Mouse (Mus musculus) c-Kit-positive CD71-negative TER-119-negative erythroid progenitor cells, embryonic 14.5 days (primary cell): ENCODE data around the gene BC107364.
"Not testable (repeated sequence)": the region's sequence is repeated elsewhere in the genome, so short reads cannot be mapped to it uniquely, and the experiment has no call there.

Experiments
- DNase-seq: peaks from one replicate; pipeline ENCODE4 v3.0.0-alpha.2; 2013; ENCODE audit warnings: low read depth

Gene BC107364

GRCm38 (mm10) chr3:96452262-96452661 is at the start of gene BC107364:
TSS of gene BC107364 (minus strand) at chr3:96452306.
- not testable (repeated sequence) for DNase-seq

- peak; percentile 90 for DNase-seq
Measured at GRCm38 (mm10) chr3:96501391-96502115, 49.4 kb upstream of the BC107364 start.

DNA sequence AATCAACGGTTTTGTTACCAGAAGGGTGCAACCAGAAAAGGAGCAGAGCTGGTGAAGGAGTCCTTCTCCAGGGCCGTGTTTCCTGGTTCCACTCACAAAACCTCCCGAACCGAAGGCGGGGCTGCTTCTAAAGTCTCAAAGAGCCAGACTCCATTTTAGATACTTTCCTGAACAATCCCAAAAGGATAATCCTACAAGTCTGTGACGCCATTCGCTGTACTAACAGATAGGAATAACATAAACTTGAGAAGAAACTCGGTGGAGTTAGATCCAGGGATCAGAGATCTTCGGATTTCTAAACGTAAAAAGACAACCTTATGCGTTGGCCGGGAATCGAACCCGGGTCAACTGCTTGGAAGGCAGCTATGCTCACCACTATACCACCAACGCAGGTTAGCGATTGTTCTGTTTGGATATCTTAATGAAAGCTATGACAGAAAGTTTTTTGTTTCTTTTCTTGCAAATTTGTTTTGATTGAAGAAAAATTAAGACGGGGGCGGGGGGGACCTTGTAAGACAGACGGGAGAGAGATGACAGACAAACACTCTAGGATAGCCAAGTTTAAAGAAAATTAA is 48.7 kb upstream of the BC107364 start:
- DNase-seq = peak; percentile 71

DNA sequence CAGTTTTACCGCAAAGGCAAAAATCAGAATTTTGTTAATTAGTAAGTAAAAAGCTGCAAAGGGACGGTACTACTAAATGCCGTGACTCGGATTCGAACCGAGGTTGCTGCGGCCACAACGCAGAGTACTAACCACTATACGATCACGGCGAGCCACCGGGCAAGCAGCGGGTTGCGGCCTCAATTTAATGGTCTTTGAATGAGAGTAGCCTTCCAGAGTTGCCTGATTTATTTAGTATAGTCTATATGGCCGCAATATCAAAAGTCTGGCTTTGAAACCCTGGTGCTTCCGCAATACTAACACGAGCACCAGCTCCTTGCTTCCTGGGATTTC is 48.1 kb upstream of the BC107364 start:
- peak; percentile 75 for DNase-seq

DNA sequence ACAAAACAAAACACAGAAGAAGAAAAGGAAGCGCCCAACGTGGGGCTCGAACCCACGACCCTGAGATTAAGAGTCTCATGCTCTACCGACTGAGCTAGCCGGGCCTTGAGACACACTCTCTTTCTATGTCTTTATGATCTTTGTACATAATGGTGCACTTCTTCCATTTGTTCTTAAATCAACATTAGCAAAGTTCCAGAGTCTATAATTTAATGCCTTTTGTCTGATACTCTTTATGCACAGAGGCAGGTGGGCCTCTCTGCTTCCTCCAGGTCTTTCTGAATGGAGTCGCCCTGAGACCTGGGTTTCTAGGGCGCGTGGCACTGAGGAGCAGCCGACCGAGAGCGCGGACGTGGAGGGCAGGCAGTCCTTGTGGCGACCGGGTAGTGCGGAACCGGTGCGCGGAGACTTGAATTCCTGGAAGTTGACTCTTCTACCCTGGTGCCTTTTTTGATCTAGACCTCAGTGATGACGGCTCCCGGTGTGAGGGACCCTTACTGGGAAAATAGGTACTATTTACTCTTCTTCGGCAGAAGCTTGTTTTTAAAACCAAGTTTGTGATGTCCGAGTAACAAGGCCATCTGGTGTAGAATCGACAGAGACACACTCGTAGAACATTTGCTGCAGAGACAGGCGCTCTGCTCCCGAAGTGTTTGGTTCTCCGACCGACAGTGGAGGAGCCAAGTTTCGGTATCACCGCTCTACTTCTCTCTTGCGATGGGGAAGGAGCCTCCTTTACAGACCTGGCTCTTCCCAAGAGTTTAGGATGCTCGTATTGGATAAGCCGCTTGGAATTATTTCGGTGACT is 47.6 kb upstream of the BC107364 start:
- no peak for DNase-seq

DNA sequence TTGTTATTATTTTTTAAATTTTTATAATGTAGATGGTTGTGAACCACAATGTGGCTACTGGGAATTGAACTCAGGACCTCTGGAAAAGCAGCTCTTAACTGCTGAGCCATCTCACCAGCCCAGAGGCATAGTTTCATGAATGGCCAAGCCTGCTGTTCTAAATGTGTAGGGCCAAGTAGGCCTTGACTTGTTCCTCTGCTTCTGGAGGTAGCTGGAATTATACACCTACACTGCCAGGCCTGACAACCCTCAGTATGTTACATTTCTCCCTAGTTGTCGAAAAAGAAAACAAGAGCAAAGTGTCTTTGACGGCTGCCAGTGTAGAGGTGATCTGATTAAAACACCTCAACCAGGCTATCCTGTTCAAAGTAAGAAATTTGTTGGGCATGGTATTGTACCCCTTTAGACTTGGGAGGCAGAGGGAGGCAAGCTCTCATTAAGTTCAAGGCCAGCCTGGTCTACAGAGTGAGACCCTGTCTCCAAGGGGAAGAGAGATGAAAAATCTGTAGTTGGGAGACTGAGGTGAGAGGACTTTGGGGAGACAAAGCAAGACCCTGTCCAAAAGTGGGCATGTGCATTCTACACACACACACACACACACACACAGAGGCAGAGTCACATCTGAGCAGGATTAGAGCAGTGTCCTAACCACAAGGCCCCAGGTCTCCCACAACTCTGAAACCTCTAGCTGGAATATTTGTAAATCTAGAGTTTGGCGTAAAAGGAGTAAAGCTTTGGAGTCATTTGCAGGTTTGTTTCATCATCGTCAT is 46.6 kb upstream of the BC107364 start:
- no peak for DNase-seq

DNA sequence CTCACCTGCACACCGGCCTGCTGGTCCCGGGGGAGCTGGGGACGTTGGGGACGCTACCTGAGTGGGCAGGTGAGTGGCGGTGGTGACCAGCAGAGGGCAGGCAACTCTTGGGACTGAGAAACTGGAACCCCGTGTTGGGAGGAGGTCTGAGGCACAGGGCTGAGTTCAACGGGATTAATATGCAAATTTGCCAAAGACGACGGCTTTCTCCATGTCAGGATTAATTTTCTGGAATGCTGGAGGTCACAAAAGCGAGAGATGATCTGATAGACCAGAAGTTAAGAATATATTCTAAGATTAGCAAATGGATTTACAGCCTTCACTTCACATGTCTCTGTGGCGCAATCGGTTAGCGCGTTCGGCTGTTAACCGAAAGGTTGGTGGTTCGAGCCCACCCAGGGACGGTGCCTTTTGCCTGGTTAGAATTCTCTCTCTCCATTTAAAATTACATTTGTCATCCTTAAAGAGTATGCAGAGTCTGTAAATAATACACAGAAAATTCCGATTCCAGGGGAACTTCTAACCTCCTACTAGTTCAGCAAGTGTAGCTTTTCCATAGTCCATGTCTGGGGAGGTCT is 45.4 kb upstream of the BC107364 start:
- no peak for DNase-seq

- DNase-seq = not testable (repeated sequence)
Measured at GRCm38 (mm10) chr3:96496620-96497275, 44.6 kb upstream of the BC107364 start.

- no peak for DNase-seq
Measured at GRCm38 (mm10) chr3:96496216-96496615, 44.1 kb upstream of the BC107364 start.

GRCm38 (mm10) chr3:96495490-96496210 is 43.5 kb upstream of the BC107364 start:
- no peak for DNase-seq

DNA sequence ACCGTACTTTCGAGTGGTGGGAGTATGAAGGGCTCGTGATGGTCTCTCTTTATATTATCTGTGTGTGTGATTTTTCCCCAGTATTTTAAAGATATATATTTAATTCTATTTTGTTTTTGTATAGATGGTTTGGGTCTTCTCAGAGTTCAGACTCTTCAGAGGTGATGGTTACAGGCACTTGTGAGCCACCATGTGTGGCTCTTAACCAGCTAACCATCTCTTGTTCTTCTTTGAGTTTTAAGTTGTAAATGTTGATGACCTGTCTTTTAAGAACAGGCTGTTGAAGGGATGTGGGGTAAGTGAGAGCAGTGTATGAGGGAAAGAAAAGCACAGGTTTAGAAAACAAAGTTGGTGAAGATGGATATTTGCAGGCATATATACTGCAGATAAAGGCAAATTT is 42.8 kb upstream of the BC107364 start:
- DNase-seq = no peak

DNA sequence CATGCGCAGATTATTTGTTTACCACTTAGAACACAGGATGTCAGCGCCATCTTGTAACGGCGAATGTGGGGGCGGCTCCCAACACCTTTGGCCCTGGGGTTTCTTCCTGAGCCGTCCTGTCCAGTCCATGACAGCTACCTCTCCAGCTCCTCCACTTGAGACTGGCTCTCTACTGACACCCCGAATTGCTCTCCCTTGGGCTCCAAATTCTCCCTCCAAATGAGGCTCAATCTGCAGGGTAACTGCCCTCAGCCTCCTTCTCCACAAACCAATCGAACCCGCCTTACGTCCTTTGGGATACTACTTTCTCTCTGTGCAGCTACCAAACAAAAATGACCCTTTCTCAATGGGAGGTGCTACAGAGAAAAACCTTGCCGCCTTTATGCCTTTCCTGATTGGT is 42.4 kb upstream of the BC107364 start:
- DNase-seq = not testable (repeated sequence)

GRCm38 (mm10) chr3:96489636-96490035 is 37.5 kb upstream of the BC107364 start:
- DNase-seq = not testable (repeated sequence)

- not testable (repeated sequence) for DNase-seq
Measured at GRCm38 (mm10) chr3:96488907-96489629, 37.0 kb upstream of the BC107364 start.

DNA sequence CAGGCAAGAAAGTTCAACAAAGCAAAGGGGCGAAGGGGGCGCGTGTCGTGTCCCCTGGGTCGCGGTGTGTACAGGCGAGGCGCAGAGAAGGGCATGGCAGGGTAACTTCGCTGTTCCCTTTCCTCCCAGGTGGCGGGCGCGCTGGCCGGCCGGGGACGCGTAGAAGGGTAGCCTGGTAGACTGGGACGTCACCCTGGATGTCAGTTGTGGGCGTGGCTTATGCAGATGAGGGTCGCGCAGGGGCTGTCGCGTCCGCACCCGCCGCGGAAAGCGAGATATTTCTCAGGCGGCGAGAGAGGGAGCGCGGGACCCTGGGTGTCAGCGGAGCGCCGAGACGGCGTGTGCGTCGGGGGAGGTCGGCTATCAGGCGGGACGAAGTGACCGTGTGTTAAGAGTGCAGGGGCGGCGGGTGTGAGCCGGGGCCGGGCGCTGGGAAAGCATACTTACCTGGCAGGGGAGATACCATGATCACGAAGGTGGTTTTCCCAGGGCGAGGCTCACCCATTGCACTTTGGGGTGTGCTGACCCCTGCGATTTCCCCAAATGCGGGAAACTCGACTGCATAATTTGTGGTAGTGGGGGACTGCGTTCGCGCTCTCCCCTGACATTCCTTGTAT is 36.3 kb upstream of the BC107364 start:
- DNase-seq = not testable (repeated sequence)

DNA sequence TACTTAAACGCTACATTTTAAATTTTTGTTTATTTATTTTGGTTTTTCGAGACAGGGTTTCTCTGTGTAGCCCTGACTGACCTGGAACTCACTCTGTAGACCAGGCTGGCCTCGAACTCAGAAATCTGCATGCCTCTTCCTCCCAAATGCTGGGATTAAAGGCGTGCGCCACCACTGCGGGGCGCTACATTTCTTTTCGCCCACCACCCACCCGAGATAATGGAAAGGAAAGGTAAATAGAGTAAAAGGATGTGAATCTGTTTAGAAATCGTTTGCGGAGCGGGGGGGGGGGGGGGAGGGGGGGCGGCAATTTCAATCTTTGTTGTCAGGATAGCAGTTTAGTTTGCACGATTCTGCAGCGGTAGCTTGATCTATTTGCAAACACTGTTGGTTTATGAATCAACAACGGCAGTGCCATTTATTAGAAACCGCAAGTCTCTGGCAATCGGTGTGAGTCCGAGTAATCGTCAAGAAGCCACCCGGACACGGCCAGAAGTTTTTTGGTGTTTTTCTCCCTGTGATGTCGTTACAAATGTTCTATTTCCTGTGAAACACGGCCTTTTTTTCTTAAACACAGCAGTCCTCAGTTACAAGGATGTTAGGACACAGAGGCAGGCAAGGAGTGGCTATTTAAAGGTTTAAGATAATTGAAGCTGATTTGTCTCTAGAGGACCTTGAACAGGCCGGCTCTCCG is 35.6 kb upstream of the BC107364 start:
- DNase-seq = no peak

DNA sequence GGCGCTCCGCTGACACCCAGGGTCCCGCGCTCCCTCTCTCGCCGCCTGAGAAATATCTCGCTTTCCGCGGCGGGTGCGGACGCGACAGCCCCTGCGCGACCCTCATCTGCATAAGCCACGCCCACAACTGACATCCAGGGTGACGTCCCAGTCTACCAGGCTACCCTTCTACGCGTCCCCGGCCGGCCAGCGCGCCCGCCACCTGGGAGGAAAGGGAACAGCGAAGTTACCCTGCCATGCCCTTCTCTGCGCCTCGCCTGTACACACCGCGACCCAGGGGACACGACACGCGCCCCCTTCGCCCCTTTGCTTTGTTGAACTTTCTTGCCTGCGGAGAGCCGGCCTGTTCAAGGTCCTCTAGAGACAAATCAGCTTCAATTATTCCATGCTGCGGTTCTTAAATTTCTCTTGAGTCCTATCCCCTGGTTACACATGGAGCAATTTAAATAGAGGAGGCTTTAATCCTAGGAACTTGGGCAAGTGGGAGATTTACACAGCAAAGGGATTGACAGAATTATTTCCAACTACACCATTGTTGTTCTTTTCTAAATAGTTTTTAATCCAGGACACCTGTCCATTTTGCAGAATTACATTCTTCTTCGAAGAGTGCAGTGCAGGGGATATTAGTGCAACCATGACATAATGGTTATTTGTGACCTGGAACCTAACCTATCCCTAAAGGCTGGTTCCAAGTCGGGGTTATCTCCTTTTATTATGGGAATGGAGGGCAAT is 34.9 kb upstream of the BC107364 start:
- not testable (repeated sequence) for DNase-seq
